Mouse (Mus musculus) heart, embryonic 12.5 days (tissue): ENCODE measurements around the gene Snw1. TPM values are rescaled to one million over a fixed set of nuclear protein-coding genes. Genes with fewer than 3 reads are reported as not detected.

Experiments
- ATAC-seq: fragments of 200-750 bp; cut with Nextera tagmentation; 2 replicates; pipeline ENCODE4 v1.8.0; 2017; ENCODE audit warnings: moderate TSS enrichment, moderate library complexity; ENCODE audit not compliant: insufficient number of reproducible peaks, low FRiP score
- H3K27ac ChIP-seq: fragments of 300-500 bp; sonication (generic); 2 replicates; pipeline ENCODE4 v1.5.1; 2016; ENCODE audit warnings: mild to moderate bottlenecking, moderate library complexity; ENCODE audit not compliant: poor library complexity, severe bottlenecking
- H3K27me3 ChIP-seq: fragments of 300-500 bp; sonication (generic); replicated peaks from 2 replicates; pipeline ENCODE4 v1.6.1; 2016; ENCODE audit warnings: mild to moderate bottlenecking, moderate library complexity
- H3K36me3 ChIP-seq: fragments of 300-500 bp; sonication (generic); 2 replicates; pipeline ENCODE4 v1.6.1; 2016; ENCODE audit warnings: mild to moderate bottlenecking, moderate library complexity
- H3K4me1 ChIP-seq: fragments of 300-500 bp; sonication (generic); replicated peaks from 2 replicates; pipeline ENCODE4 v1.6.1; 2016; ENCODE audit warnings: mild to moderate bottlenecking
- H3K4me2 ChIP-seq: fragments of 300-500 bp; sonication (generic); 2 replicates; pipeline ENCODE4 v1.6.1; 2016; ENCODE audit warnings: mild to moderate bottlenecking, moderate library complexity
- H3K4me3 ChIP-seq: fragments of 300-500 bp; sonication (generic); 2 replicates; pipeline ENCODE4 v1.5.1; 2016; ENCODE audit warnings: mild to moderate bottlenecking
- H3K9ac ChIP-seq: fragments of 300-500 bp; sonication (generic); 2 replicates; pipeline ENCODE4 v1.6.1; 2016; ENCODE audit warnings: mild to moderate bottlenecking, moderate library complexity
- H3K9me3 ChIP-seq: fragments of 300-500 bp; sonication (generic); replicated peaks from 2 replicates; pipeline ENCODE4 v1.6.1; 2016; ENCODE audit warnings: mild to moderate bottlenecking, moderate library complexity
- WGBS: fragments of 180-500 bp; shearing (Covaris S2); methylation state at CpG from one replicate; pipeline ENCODE4 v1.1.7; 2016; 5-methylcytosine and 5-hydroxymethylcytosine counted together
- microRNA-seq: library from miRNA; unstranded; fragments of <30 nt; microRNA quantifications from one replicate; pipeline ENCODE4, GENCODE M21; 2017
- polyA plus RNA-seq: library from polyadenylated mRNA; unstranded; fragments of >200 nt; fragmentation: Nextera tagmentation; extraction: Ambion mirVana; gene quantifications from 2 replicates; pipeline ENCODE4 v1.2.1, GENCODE M21; 2016

Gene Snw1
- polyA plus RNA-seq, 1 experiment from 2014 or later: 85.7 TPM

DNA sequence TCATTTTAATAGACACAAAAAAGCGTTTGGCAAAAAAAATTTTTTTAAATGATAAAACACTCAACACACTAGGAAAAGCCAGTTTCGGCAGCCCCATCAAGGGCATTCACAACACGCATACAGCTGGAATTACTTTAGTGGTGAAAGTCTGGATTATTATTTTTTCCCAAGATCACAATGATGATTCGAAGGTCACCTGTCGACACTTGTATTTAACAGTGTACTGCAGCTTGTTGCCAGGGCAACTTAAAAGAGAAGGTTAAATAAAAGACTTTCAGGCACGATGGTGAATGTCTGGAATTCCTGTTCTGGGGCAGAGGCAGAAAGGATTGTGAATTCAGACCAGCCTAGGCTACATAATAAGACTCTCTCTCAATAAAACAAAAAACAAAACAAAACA, 70.2 kb downstream of the Snw1 start:
- no peaks in the 10 kb centered on the region for H3K36me3 ChIP-seq
- no peak overlapping the region for H3K27ac ChIP-seq
- H3K27me3 ChIP-seq: no peaks in the 10 kb centered on the region
- H3K9ac ChIP-seq: no peak overlapping the region
- no peak overlapping the region for H3K4me2 ChIP-seq
- 44% methylated on average over 6 of the region's 6 CpGs for WGBS
- H3K4me1 ChIP-seq: no peaks in the 10 kb centered on the region
- no peaks in the 10 kb centered on the region for H3K9me3 ChIP-seq
- no peak overlapping the region for H3K4me3 ChIP-seq
- no peak for ATAC-seq

DNA sequence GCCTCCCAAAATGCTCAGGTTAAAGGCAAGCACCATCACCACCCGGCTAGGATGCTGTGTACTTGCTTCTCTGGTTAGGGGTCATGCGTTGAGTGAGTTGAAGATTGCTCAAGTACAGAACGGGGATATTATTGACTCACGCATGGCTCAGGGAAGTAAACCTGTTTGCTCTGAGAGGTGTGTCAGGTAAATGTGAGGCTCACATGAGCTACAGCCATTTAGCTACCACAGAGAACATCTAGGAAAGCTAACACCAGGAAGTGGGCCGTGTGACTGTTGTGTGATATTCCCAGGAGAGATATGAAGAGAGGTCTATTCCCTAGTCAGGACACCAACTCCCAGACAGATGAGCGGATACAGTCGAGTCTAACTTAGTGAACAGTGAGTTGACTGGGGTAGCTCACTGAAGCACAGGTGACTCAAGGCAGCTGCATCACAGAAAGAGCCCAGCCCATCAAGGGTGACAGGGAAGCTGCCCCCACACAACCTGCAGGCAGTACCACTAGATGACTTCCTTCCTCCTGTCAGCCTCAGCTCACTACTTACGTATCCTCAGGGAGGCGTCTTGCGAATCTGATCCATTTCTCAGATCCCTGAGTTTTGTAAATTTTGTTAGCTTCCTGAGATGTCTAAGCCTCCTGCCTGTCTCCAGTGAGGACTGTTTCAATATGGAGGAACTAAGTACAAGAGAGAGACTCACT, 72.8 kb downstream of the Snw1 start:
- 78% methylated on average over 10 of the region's 10 CpGs for WGBS
- ATAC-seq: no peak

More for the DNA sequence above, 72.8 kb downstream of the Snw1 start:
- Histone ChIP-seq H3K27me3 (no peaks in the 10 kb centered on the region), H3K4me3 (no peak overlapping the region), H3K36me3 (no peaks in the 10 kb centered on the region), H3K4me2 (no peak overlapping the region), H3K9ac (no peak overlapping the region), H3K27ac (no peak overlapping the region), H3K9me3 (no peaks in the 10 kb centered on the region), H3K4me1 (no peaks in the 10 kb centered on the region)

Small RNA genes lying within 50 kb of the gene (microRNA-seq; reads per million reads assigned to microRNA genes)
- 59.2 reads per million, percentile 45 among the genes with 10 or more reads in this experiment for gene Mir3068

Other genes with a start within 250 kb of the Snw1 start
- gene Noxred1, start 233.5 kb downstream of the Snw1 start, polyA plus RNA-seq: 0.42 and 1.5 TPM in 2 replicates
- 29.6 and 31.8 TPM in 2 replicates for gene Vipas39, start 206.0 kb downstream of the Snw1 start, polyA plus RNA-seq
- 190 and 196 TPM in 2 replicates for gene Ahsa1, start 205.8 kb downstream of the Snw1 start, polyA plus RNA-seq
- gene Ism2, start 172.6 kb downstream of the Snw1 start, polyA plus RNA-seq: 0.92 and 1.1 TPM in 2 replicates
- 73.3 and 76.4 TPM in 2 replicates for gene Sptlc2, start 83.9 kb downstream of the Snw1 start, polyA plus RNA-seq
- 249 and 268 TPM in 2 replicates for gene Slirp, start 28.4 kb downstream of the Snw1 start, polyA plus RNA-seq
- gene Alkbh1, start 28.3 kb downstream of the Snw1 start, polyA plus RNA-seq: 36.6 and 40.0 TPM in 2 replicates
- not detected in 2 replicates for gene Gm5788, start 22.4 kb upstream of the Snw1 start, polyA plus RNA-seq
- gene Gm8300, start 42.0 kb upstream of the Snw1 start, polyA plus RNA-seq: not detected in 2 replicates
- not detected in 2 replicates for gene Oog1, start 130.4 kb upstream of the Snw1 start, polyA plus RNA-seq
- gene Gm4027, start 146.6 kb upstream of the Snw1 start, polyA plus RNA-seq: not detected in 2 replicates
- not detected in 2 replicates for gene Gm16381, start 172.3 kb upstream of the Snw1 start, polyA plus RNA-seq